Mouse (Mus musculus): ENCODE measurements around the gene Lbh.

- TF ChIP-seq CTCF (IDR thresholded peaks at IDR 0.05; ENCODE audit: low read depth, low read length) (no peak), EP300 (IDR thresholded peaks at IDR 0.05; ENCODE audit: insufficient read depth, low read depth, low read length) (no peak)
Observed at GRCm38 (mm10) chr17:72898775-72899174, 19.3 kb upstream of the Lbh start.

All from ES-Bruce4 (cell line).